Mouse (Mus musculus): ENCODE measurements around the gene Actg2. TPM values are rescaled to one million over a fixed set of nuclear protein-coding genes. Genes with fewer than 3 reads are reported as not detected.

The Actg2 gene
- polyA plus RNA-seq, 1 experiment from 2014 or later, result 17.5 TPM

GRCm38 (mm10) chr6:83478628-83479027 is 57.4 kb downstream of the Actg2 start:
- Histone ChIP-seq H3K9ac (no peak overlapping the region), H3K27me3 (no peaks in the 10 kb centered on the region), H3K4me3 (no peak overlapping the region), H3K4me1 (replicated peaks) (peaks cover 4% of the 10 kb centered on the region), H3K27ac (no peak overlapping the region), H3K9me3 (replicated peaks) (no peaks in the 10 kb centered on the region), H3K4me2 (no peak overlapping the region), H3K36me3 (peaks cover 27% of the 10 kb centered on the region)
- WGBS, result 94% methylated on average over 7 of the region's 7 CpGs
- no peak for ATAC-seq (replicated peaks; ENCODE audit: insufficient number of reproducible peaks, insufficient read depth, low FRiP score, low read depth)

GRCm38 (mm10) chr6:83478217-83478616 is 57.8 kb downstream of the Actg2 start:
- Histone ChIP-seq H3K9me3 (replicated peaks) (no peaks in the 10 kb centered on the region), H3K4me1 (replicated peaks) (peaks cover 4% of the 10 kb centered on the region), H3K4me2 (no peak overlapping the region), H3K4me3 (no peak overlapping the region), H3K27me3 (no peaks in the 10 kb centered on the region), H3K27ac (no peak overlapping the region), H3K9ac (no peak overlapping the region), H3K36me3 (peaks cover 27% of the 10 kb centered on the region)
- ATAC-seq (replicated peaks; ENCODE audit: insufficient number of reproducible peaks, insufficient read depth, low FRiP score, low read depth), result no peak
- 62% methylated on average over 4 of the region's 4 CpGs for WGBS

GRCm38 (mm10) chr6:83475431-83475830 is 60.6 kb downstream of the Actg2 start:
- Histone ChIP-seq H3K4me1 (replicated peaks) (peaks cover 4% of the 10 kb centered on the region), H3K9me3 (replicated peaks) (no peaks in the 10 kb centered on the region), H3K9ac (no peak overlapping the region), H3K4me3 (no peak overlapping the region), H3K4me2 (no peak overlapping the region), H3K36me3 (peaks cover 16% of the 10 kb centered on the region), H3K27me3 (no peaks in the 10 kb centered on the region), H3K27ac (no peak overlapping the region)
- ATAC-seq (replicated peaks; ENCODE audit: insufficient number of reproducible peaks, insufficient read depth, low FRiP score, low read depth), result no peak
- 65% methylated on average over 7 of the region's 7 CpGs for WGBS

GRCm38 (mm10) chr6:83473240-83473639 is 62.8 kb downstream of the Actg2 start:
- H3K4me3 ChIP-seq, result no peak overlapping the region
- no peak overlapping the region for H3K4me2 ChIP-seq
- ATAC-seq (replicated peaks; ENCODE audit: insufficient number of reproducible peaks, insufficient read depth, low FRiP score, low read depth), result no peak
- 72% methylated on average over 9 of the region's 9 CpGs for WGBS
- H3K9ac ChIP-seq, result no peak overlapping the region
- no peaks in the 10 kb centered on the region for H3K9me3 ChIP-seq (replicated peaks)
- no peaks in the 10 kb centered on the region for H3K36me3 ChIP-seq
- H3K27ac ChIP-seq, result no peak overlapping the region
- H3K27me3 ChIP-seq, result no peaks in the 10 kb centered on the region
- H3K4me1 ChIP-seq (replicated peaks), result peaks cover 4% of the 10 kb centered on the region

- H3K4me3 ChIP-seq, result no peak overlapping the region
- H3K27me3 ChIP-seq, result no peaks in the 10 kb centered on the region
- H3K4me2 ChIP-seq, result no peak overlapping the region
- ATAC-seq (replicated peaks; ENCODE audit: insufficient number of reproducible peaks, insufficient read depth, low FRiP score, low read depth), result no peak
- peaks cover 4% of the 10 kb centered on the region for H3K4me1 ChIP-seq (replicated peaks)
- WGBS, result 76% methylated on average over 7 of the region's 7 CpGs
- H3K27ac ChIP-seq, result no peak overlapping the region
- H3K36me3 ChIP-seq, result no peaks in the 10 kb centered on the region
- H3K9ac ChIP-seq, result no peak overlapping the region
- no peaks in the 10 kb centered on the region for H3K9me3 ChIP-seq (replicated peaks)
These were observed 64.3 kb downstream of the Actg2 start for GRCm38 (mm10) chr6:83471739-83472138.

- H3K4me1 ChIP-seq (replicated peaks), result peaks cover 7% of the 10 kb centered on the region
- no peak overlapping the region for H3K27ac ChIP-seq
- no peak overlapping the region for H3K4me3 ChIP-seq
- no peaks in the 10 kb centered on the region for H3K36me3 ChIP-seq
- no peak overlapping the region for H3K9ac ChIP-seq
- no peak overlapping the region for H3K4me2 ChIP-seq
- ATAC-seq (replicated peaks; ENCODE audit: insufficient number of reproducible peaks, insufficient read depth, low FRiP score, low read depth), result no peak
- H3K27me3 ChIP-seq, result no peaks in the 10 kb centered on the region
- H3K9me3 ChIP-seq (replicated peaks), result no peaks in the 10 kb centered on the region
These were observed 72.1 kb downstream of the Actg2 start for GRCm38 (mm10) chr6:83464011-83464410.

Other genes with a start within 250 kb of the Actg2 start
- 21.0 and 24.1 TPM in 2 replicates for gene Mthfd2, start 210.4 kb downstream of the Actg2 start, polyA plus RNA-seq (2015; fragmentation: Nextera tagmentation; extraction: Ambion mirVana)
- gene Mob1a, start 210.2 kb downstream of the Actg2 start, polyA plus RNA-seq (2015; fragmentation: Nextera tagmentation; extraction: Ambion mirVana), result 28.1 and 38.4 TPM in 2 replicates
- 220 and 294 TPM in 2 replicates for gene Bola3, start 187.1 kb downstream of the Actg2 start, polyA plus RNA-seq (2015; fragmentation: Nextera tagmentation; extraction: Ambion mirVana)
- 26.2 and 37.5 TPM in 2 replicates for gene Tet3, start 77.2 kb downstream of the Actg2 start, polyA plus RNA-seq (2015; fragmentation: Nextera tagmentation; extraction: Ambion mirVana)
- gene Dguok, start 29.3 kb downstream of the Actg2 start, polyA plus RNA-seq (2015; fragmentation: Nextera tagmentation; extraction: Ambion mirVana), result 48.2 and 61.0 TPM in 2 replicates
- gene Stambp, start 36.5 kb upstream of the Actg2 start, polyA plus RNA-seq (2015; fragmentation: Nextera tagmentation; extraction: Ambion mirVana), result 22.0 and 23.6 TPM in 2 replicates
- gene Clec4f, start 119.9 kb upstream of the Actg2 start, polyA plus RNA-seq (2015; fragmentation: Nextera tagmentation; extraction: Ambion mirVana), result 0.19 and 0.50 TPM in 2 replicates
- gene Cd207, start 141.6 kb upstream of the Actg2 start, polyA plus RNA-seq (2015; fragmentation: Nextera tagmentation; extraction: Ambion mirVana), result 0.20 and 0.26 TPM in 2 replicates
- not detected in 2 replicates for gene Vax2, start 175.0 kb upstream of the Actg2 start, polyA plus RNA-seq (2015; fragmentation: Nextera tagmentation; extraction: Ambion mirVana)
- 0.16 TPM in 1 of 2 replicates, not detected in the other for gene Atp6v1b1, start 206.7 kb upstream of the Actg2 start, polyA plus RNA-seq (2015; fragmentation: Nextera tagmentation; extraction: Ambion mirVana)
- gene Ankrd53, start 226.4 kb upstream of the Actg2 start, polyA plus RNA-seq (2015; fragmentation: Nextera tagmentation; extraction: Ambion mirVana), result 0.10 and 0.24 TPM in 2 replicates
- gene Tex261, start 239.5 kb upstream of the Actg2 start, polyA plus RNA-seq (2015; fragmentation: Nextera tagmentation; extraction: Ambion mirVana), result 74.6 and 76.4 TPM in 2 replicates

All from heart, embryonic 15.5 days (tissue).